Mouse (Mus musculus): Measurements from ENCODE around the gene Ankzf1. TPM values are rescaled to one million over a fixed set of nuclear protein-coding genes. Genes with fewer than 3 reads are reported as not detected.
A peak's percentile ranks its signal among the peaks of the same experiment; 100 is the strongest.

Gene Ankzf1
- total and polyA plus RNA-seq, 3 experiments: 13.3 to 14.4 (median 14.1) TPM

GRCm38 (mm10) chr1:75187914-75188483 is 4.0 kb upstream of the Ankzf1 start:
- no peak for DNase-seq

- no peak for DNase-seq
Measured at GRCm38 (mm10) chr1:75190577-75190976, 1.4 kb upstream of the Ankzf1 start.

- no peak for DNase-seq
Measured at GRCm38 (mm10) chr1:75191258-75191621, 711 bp upstream of the Ankzf1 start.

GRCm38 (mm10) chr1:75192452-75192851 is 501 bp downstream of the Ankzf1 start:
- DNase-seq: peak; percentile 70

GRCm38 (mm10) chr1:75201236-75201635 is 9.3 kb downstream of the Ankzf1 start:
- DNase-seq: no peak

- DNase-seq: peak; percentile 69
Measured at GRCm38 (mm10) chr1:75208967-75209678, 17.2 kb downstream of the Ankzf1 start.

GRCm38 (mm10) chr1:75210136-75211087 is 18.5 kb downstream of the Ankzf1 start, which contains the start of the genes Glb1l and Stk16:
Glb1l (minus strand) TSS chr1:75210813.
Stk16 (plus strand) TSS chr1:75210838.
- peak; percentile 96 for DNase-seq

- DNase-seq: no peak
Measured at GRCm38 (mm10) chr1:75211141-75211708, 19.3 kb downstream of the Ankzf1 start.

- no peak for DNase-seq
Measured at GRCm38 (mm10) chr1:75212542-75212941, 20.6 kb downstream of the Ankzf1 start.

GRCm38 (mm10) chr1:75213096-75213495 is 21.1 kb downstream of the Ankzf1 start:
- no peak for DNase-seq

- DNase-seq: no peak
Measured at GRCm38 (mm10) chr1:75214442-75214841, 22.5 kb downstream of the Ankzf1 start.

- peak; percentile 50 for DNase-seq
Measured at GRCm38 (mm10) chr1:75214886-75215285, 22.9 kb downstream of the Ankzf1 start.

GRCm38 (mm10) chr1:75215785-75216184 is 23.8 kb downstream of the Ankzf1 start:
- DNase-seq: no peak

- DNase-seq: no peak
Measured at GRCm38 (mm10) chr1:75216797-75217585, 25.0 kb downstream of the Ankzf1 start.

- DNase-seq: no peak
Measured at GRCm38 (mm10) chr1:75217893-75218226, 25.9 kb downstream of the Ankzf1 start.

GRCm38 (mm10) chr1:75218227-75219001 is 26.5 kb downstream of the Ankzf1 start:
- peak; percentile 59 for DNase-seq

GRCm38 (mm10) chr1:75219078-75219477 is 27.1 kb downstream of the Ankzf1 start:
- peak; percentile 91 for DNase-seq

- DNase-seq: no peak
Measured at GRCm38 (mm10) chr1:75219531-75219930, 27.6 kb downstream of the Ankzf1 start, which contains the start of gene Tuba4a. Tuba4a (minus strand) TSS chr1:75219865.

GRCm38 (mm10) chr1:75221538-75221937 is 29.6 kb downstream of the Ankzf1 start:
- DNase-seq: no peak

GRCm38 (mm10) chr1:75222926-75223325 is 31.0 kb downstream of the Ankzf1 start:
- no peak for DNase-seq

GRCm38 (mm10) chr1:75223532-75223931 is 31.6 kb downstream of the Ankzf1 start:
- no peak for DNase-seq
